Comparison of ENCODE assay signal across 7 mouse cellular contexts in the genomic region with DNA sequence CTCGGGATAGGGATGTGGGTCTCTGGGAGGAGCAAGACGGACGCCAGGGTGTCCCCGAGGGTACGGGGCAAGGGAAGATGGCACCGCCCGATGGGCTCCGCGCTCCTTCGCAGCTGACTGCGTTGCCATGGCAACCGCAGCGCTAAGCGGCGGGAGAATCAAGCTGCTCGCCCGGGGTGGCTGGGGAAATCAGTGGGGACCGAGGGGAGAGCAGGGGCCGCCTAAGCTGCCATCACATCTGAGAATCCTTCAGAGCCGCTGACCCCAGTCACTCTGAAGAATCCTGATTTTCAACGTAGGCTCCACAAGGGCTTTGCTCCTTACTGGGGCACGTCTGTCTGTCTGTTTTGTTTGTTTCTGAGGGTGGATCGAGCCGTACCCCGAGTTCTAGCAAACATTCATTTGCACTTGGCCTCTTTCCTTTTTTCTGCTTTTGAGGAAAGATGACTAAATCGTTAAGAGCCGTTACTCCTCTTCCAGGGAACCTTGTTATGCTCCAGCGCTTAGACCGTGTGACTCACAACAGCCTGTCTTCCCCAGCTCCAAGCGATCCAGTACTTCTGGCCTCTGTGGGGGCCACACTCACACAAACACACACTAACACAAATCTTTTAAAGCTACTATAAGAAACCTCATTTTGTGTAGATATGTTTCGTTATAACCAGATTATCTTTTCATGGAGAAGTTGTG. TPM values are rescaled to one million over a fixed set of nuclear protein-coding genes. Genes with fewer than 3 reads are reported as not detected.
DNase-seq lines count a peak whose midpoint lies in the region; ATAC-seq lines count a peak whose summit lies in the region.

No protein-coding gene starts in this region.

- peak overlapping the region; percentile 97 for H3K4me3 ChIP-seq in neural tube, embryonic 11.5 days (ENCODE audit: low read depth, low read length)
- H3K4me3 ChIP-seq in embryonic facial prominence, embryonic 12.5 days, result peak overlapping the region; percentile 99
- H3K4me3 ChIP-seq in limb, embryonic 10.5 days, result peak overlapping the region; percentile 87

- H3K27ac ChIP-seq in neural tube, embryonic 11.5 days (ENCODE audit: low read depth, low read length), result peak overlapping the region; percentile 86
- peak overlapping the region; percentile 93 for H3K27ac ChIP-seq in embryonic facial prominence, embryonic 12.5 days
- H3K27ac ChIP-seq in limb, embryonic 10.5 days, result peak overlapping the region; percentile 98

- 2% methylated on average over 31 of the region's 31 CpGs for WGBS in neural tube, embryonic 11.5 days
- 2% methylated on average over 31 of the region's 31 CpGs for WGBS in embryonic facial prominence, embryonic 12.5 days
- WGBS in limb, embryonic 10.5 days, result 2% methylated on average over 31 of the region's 31 CpGs

- no peak for ATAC-seq in neural tube, embryonic 11.5 days (ENCODE audit: insufficient read depth, low FRiP score, low TSS enrichment)
- no peak; the same call in 1 of the 2 replicates for ATAC-seq in embryonic facial prominence, embryonic 12.5 days (ENCODE audit: insufficient number of reproducible peaks, insufficient read depth, low FRiP score, low TSS enrichment)
- ATAC-seq in neutrophil, adult 5-6 weeks (ENCODE audit: extremely low read depth, insufficient number of reproducible peaks, low FRiP score, poor library complexity, severe bottlenecking), result peak; percentile 28; the same call in 1 of the 2 replicates

- peaks cover 14% of the 10 kb centered on the region for H3K36me3 ChIP-seq in neural tube, embryonic 11.5 days (ENCODE audit: control insufficient read depth, insufficient read depth, low read length)
- H3K36me3 ChIP-seq in embryonic facial prominence, embryonic 12.5 days, result peaks cover 30% of the 10 kb centered on the region
- peaks cover 31% of the 10 kb centered on the region for H3K36me3 ChIP-seq in limb, embryonic 10.5 days

- intact Hi-C loops in left cerebral cortex, postnatal 4 days (cut with DNase I), result loop anchor here (10.0 kb wide), 2 partner anchors 184 to 604 kb away; no protein-coding TSS in a partner anchor

- DNase-seq in neural tube, embryonic 11.5 days (ENCODE audit: low spot score), result no peak
- DNase-seq in neural tube, embryonic 10.5 days (ENCODE audit: extremely low spot score, low spot score), result no peak
- DNase-seq in limb, embryonic 10.5 days (ENCODE audit: low spot score), result no peak
- DNase-seq in left cerebral cortex, postnatal 4 days, result no peak
- DNase-seq in gastrocnemius, postnatal 25 days, result no peak

- H3K9me3 ChIP-seq in neural tube, embryonic 11.5 days (ENCODE audit: control insufficient read depth, low read length), result no peaks in the 10 kb centered on the region
- H3K9me3 ChIP-seq in embryonic facial prominence, embryonic 12.5 days, result no peaks in the 10 kb centered on the region
- H3K9me3 ChIP-seq in limb, embryonic 10.5 days (replicated peaks), result no peaks in the 10 kb centered on the region

- H3K4me1 ChIP-seq in neural tube, embryonic 11.5 days (ENCODE audit: control insufficient read depth, insufficient read depth, low read length), result peaks cover 2% of the 10 kb centered on the region; the same call in 1 of the 2 replicates
- H3K4me1 ChIP-seq in embryonic facial prominence, embryonic 12.5 days, result peaks cover 16% of the 10 kb centered on the region
- H3K4me1 ChIP-seq in limb, embryonic 10.5 days, result peaks cover 27% of the 10 kb centered on the region

- peak overlapping the region; percentile 98 for H3K9ac ChIP-seq in neural tube, embryonic 11.5 days (ENCODE audit: low read length)
- H3K9ac ChIP-seq in embryonic facial prominence, embryonic 12.5 days, result peak overlapping the region; percentile 96

- no peaks in the 10 kb centered on the region for H3K27me3 ChIP-seq in neural tube, embryonic 11.5 days (ENCODE audit: control insufficient read depth, insufficient read depth, low read length)
- H3K27me3 ChIP-seq in embryonic facial prominence, embryonic 12.5 days, result no peaks in the 10 kb centered on the region
- H3K27me3 ChIP-seq in limb, embryonic 10.5 days (ENCODE audit: low read depth, poor library complexity, severe bottlenecking), result peaks cover 16% of the 10 kb centered on the region; the same call in 1 of the 2 replicates

- peak overlapping the region; percentile 64 for H3K4me2 ChIP-seq in neural tube, embryonic 11.5 days (ENCODE audit: low read depth)
- peak overlapping the region; percentile 81 for H3K4me2 ChIP-seq in embryonic facial prominence, embryonic 12.5 days (replicated peaks)

RNA-seq across cellular contexts. Expression of a gene that starts 0.5 kb away (rescaled TPM):
- polyA plus RNA-seq in neural tube, embryonic 11.5 days (2014; fragmentation: Nextera tagmentation; extraction: Ambion mirVana), result 402 and 421 TPM in 2 replicates
- 343 and 361 TPM in 2 replicates for polyA plus RNA-seq in embryonic facial prominence, embryonic 12.5 days (2016; fragmentation: Nextera tagmentation; extraction: Ambion mirVana)
- 503 and 564 TPM in 2 replicates for polyA plus RNA-seq in limb, embryonic 10.5 days (2016; fragmentation: Nextera tagmentation; extraction: Ambion mirVana)
- 96.0 and 123 TPM in 2 replicates for total RNA-seq in neutrophil, adult 5-6 weeks (2017)
- total RNA-seq in left cerebral cortex, postnatal 4 days (2021), result 100 to 1,000 TPM; 115 to 127 TPM
- total RNA-seq in gastrocnemius, postnatal 25 days (2021), result 10 to 100 TPM; 29.9 to 36.9 TPM

RNA-seq across cellular contexts. Expression of a gene that starts 7.2 kb away (rescaled TPM):
- polyA plus RNA-seq in neural tube, embryonic 11.5 days (2014; fragmentation: Nextera tagmentation; extraction: Ambion mirVana), result not detected in 2 replicates
- 0.28 and 0.52 TPM in 2 replicates for polyA plus RNA-seq in embryonic facial prominence, embryonic 12.5 days (2016; fragmentation: Nextera tagmentation; extraction: Ambion mirVana)
- 0.08 and 0.30 TPM in 2 replicates for polyA plus RNA-seq in limb, embryonic 10.5 days (2016; fragmentation: Nextera tagmentation; extraction: Ambion mirVana)
- total RNA-seq in neutrophil, adult 5-6 weeks (2017), result 0.12 TPM in 1 of 2 replicates, not detected in the other
- under 1 TPM; 0.38 to 0.54 TPM for total RNA-seq in left cerebral cortex, postnatal 4 days (2021)
- under 1 TPM; 0.43 to 0.51 TPM for total RNA-seq in gastrocnemius, postnatal 25 days (2021)

RNA-seq across cellular contexts. Expression of a gene that starts 32.7 kb away (rescaled TPM):
- polyA plus RNA-seq in neural tube, embryonic 11.5 days (2014; fragmentation: Nextera tagmentation; extraction: Ambion mirVana), result 21.4 and 24.1 TPM in 2 replicates
- 54.1 and 57.6 TPM in 2 replicates for polyA plus RNA-seq in embryonic facial prominence, embryonic 12.5 days (2016; fragmentation: Nextera tagmentation; extraction: Ambion mirVana)
- 23.4 and 27.8 TPM in 2 replicates for polyA plus RNA-seq in limb, embryonic 10.5 days (2016; fragmentation: Nextera tagmentation; extraction: Ambion mirVana)
- total RNA-seq in neutrophil, adult 5-6 weeks (2017), result 13.0 and 13.5 TPM in 2 replicates
- 100 to 1,000 TPM in 1 of 2 experiments, 10 to 100 TPM in 1; 86.9 to 104 TPM for total RNA-seq in left cerebral cortex, postnatal 4 days (2021)
- total RNA-seq in gastrocnemius, postnatal 25 days (2021), result 100 to 1,000 TPM; 110 to 138 TPM

RNA-seq across cellular contexts. Expression of a gene that starts 54.9 kb away (rescaled TPM):
- 5.2 and 6.7 TPM in 2 replicates for polyA plus RNA-seq in neural tube, embryonic 11.5 days (2014; fragmentation: Nextera tagmentation; extraction: Ambion mirVana)
- 5.9 and 6.2 TPM in 2 replicates for polyA plus RNA-seq in embryonic facial prominence, embryonic 12.5 days (2016; fragmentation: Nextera tagmentation; extraction: Ambion mirVana)
- polyA plus RNA-seq in limb, embryonic 10.5 days (2016; fragmentation: Nextera tagmentation; extraction: Ambion mirVana), result 6.5 and 8.1 TPM in 2 replicates
- total RNA-seq in neutrophil, adult 5-6 weeks (2017), result 15.7 and 17.9 TPM in 2 replicates
- total RNA-seq in left cerebral cortex, postnatal 4 days (2021), result 1 to 10 TPM; 4.2 to 5.1 TPM
- 1 to 10 TPM; 3.1 to 3.3 TPM for total RNA-seq in gastrocnemius, postnatal 25 days (2021)

RNA-seq across cellular contexts. Expression of a gene that starts 55.0 kb away (rescaled TPM):
- 4.3 and 5.2 TPM in 2 replicates for polyA plus RNA-seq in neural tube, embryonic 11.5 days (2014; fragmentation: Nextera tagmentation; extraction: Ambion mirVana)
- 10.0 and 12.3 TPM in 2 replicates for polyA plus RNA-seq in embryonic facial prominence, embryonic 12.5 days (2016; fragmentation: Nextera tagmentation; extraction: Ambion mirVana)
- 8.9 and 9.4 TPM in 2 replicates for polyA plus RNA-seq in limb, embryonic 10.5 days (2016; fragmentation: Nextera tagmentation; extraction: Ambion mirVana)
- 18.0 and 23.0 TPM in 2 replicates for total RNA-seq in neutrophil, adult 5-6 weeks (2017)
- total RNA-seq in left cerebral cortex, postnatal 4 days (2021), result 1 to 10 TPM; 4.1 to 5.3 TPM
- total RNA-seq in gastrocnemius, postnatal 25 days (2021), result 1 to 10 TPM; 2.4 to 3.5 TPM
